Mouse (Mus musculus) retina, postnatal 7 days (tissue): Measurements from ENCODE around the gene Pcsk6.
"Not testable (repeated sequence)": the region's sequence is repeated elsewhere in the genome, so short reads cannot be mapped to it uniquely, and the experiment has no call there.

Experiments used
- DNase-seq: peaks from one replicate; pipeline ENCODE4 v3.0.0-alpha.2; 2012; ENCODE audit warnings: low read depth, low spot score

Gene Pcsk6

DNA sequence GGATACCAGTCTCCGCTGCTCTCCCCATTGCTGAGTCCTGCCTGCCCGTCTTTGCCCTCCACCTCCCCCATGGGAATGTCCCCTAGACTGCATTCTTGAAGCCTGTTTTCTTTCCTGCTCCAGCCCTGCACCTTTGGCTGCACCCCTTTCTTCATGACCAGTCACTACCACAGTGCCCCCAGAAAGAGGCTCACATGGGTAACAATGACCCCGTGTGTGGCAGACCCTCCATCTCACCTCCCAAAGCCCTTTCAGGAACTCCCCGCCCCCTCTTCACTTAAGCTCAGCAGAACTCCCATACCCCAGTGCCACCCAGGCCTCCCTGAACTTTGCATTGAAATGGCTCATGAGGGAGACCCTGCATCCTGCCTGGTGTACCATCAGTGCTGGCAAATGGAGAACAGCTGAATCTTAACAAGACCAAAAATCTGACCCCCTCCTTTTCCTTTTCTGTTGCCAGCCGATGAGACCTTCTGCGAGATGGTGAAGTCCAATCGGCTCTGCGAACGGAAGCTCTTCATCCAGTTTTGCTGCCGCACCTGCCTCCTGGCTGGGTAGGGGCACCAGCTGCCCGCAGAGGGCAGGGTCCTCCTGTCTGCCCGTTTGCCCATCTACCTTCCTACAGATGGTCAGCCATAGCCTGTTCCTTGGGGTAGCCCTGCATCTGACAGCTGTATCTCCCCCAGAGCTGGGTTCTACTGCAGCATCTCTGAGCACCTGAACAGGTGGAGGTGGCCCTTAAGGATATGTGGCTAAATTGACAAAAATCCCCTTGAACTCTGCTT is 187.1 kb downstream of the Pcsk6 start:
- no peak for DNase-seq

DNA sequence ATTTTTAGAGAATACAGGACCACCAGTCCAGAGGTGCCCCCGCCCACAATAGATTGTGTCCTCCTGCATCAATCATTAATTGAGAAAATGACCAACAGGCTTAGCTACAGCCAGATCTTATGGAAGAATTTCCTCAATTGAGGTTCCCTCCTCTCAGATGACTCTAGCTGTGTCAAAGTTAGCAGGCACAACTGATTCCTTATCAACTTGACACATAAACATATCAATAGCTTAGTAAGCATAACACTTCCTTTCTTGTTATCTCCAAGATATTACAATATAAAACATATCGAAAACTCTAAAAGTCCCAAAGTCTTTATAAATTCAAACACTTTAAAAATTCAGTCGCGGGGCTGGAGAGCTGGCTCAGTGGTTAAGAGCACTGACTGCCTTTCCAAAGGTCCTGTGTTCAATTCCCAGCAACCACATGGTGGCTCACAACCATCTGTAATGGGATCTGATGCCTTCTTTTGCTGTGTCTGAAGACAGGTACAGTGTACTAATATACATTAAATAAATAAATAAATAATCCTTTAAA is 192.5 kb downstream of the Pcsk6 start:
- DNase-seq = no peak

DNA sequence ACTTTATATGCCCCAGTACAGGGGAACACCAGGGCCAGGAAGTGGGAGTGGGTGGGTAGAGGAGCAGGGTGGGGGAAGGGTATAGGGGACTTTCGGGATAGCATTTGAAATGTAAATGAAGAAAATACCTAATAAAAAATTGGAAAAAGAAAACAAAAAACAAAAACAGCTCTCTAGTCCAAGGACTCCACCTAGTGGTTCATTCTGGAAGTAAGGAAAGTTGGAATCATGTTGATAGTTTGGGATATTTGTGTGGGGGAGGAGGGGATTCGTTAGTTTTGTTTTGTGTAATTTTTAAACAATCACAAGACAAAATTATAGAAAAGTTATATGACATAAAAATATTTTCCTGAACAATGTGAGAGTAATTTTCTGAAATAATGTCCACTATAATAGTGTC is 193.8 kb downstream of the Pcsk6 start:
- DNase-seq = not testable (repeated sequence)

DNA sequence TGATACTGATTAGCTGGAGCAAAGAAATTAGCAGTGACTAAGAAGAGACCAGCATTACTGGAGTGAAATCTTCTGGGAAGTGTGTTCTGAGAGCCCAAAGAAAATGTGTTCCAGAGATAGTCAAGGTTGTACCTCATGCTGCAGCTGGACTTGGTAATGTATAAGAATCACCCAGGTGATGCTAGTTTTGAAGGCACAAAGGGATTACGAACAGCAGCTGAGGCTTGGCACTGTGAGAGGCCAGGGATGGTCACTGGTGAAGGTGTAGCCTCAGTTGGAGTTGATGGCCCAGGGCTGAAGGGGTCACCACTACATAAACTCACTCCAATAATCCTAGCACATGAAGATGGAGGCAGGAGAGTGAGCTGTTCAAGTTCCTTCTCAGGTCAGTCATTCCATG is 197.2 kb downstream of the Pcsk6 start, which contains the start of gene Snrpa1:
Gene Snrpa1, plus strand, starts transcription at position 301 of the 400 bp plus-strand sequence.
- no peak for DNase-seq

DNA sequence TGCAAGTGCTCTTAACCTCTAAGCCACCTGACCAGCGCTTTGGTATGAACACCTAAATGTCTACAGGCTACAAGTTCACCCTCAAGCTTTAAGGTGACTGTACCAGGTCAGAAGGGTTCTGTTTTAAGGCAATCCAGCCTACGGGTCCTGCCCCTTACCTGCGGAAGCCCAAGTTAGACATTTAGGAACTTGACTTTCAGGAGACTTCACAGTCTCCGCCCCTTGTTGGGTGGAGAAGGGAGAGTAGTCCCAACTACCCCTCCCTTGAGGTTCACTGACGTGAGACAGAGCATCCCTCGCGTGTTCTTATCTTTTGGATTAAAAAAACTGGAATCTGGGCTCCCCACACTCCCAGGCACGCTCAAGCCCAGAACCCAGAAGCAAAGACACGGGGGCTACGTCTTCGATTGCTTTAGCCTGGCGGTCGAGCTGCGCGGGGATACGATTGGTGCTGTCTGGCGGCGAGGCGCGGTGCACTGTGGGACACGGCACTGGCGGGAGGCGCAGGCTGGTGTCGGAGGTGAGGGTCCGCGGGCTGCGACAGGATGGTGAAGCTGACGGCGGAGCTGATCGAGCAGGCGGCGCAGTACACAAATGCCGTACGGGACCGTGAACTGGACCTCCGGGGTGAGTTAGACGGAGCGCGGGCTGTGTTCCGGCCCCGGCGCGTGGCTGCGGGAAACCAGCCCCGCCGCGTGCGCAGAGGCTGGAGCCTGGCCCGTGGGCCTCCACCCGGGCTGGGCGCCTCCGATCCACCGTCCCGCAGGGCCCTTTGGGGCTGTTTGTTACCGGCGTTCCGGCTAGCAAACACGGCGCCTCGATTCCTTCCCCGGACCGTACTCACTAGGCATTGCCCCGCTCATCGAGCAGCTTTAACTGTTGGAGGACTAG is 198.8 kb downstream of the Pcsk6 start:
- peak; percentile 74 for DNase-seq

DNA sequence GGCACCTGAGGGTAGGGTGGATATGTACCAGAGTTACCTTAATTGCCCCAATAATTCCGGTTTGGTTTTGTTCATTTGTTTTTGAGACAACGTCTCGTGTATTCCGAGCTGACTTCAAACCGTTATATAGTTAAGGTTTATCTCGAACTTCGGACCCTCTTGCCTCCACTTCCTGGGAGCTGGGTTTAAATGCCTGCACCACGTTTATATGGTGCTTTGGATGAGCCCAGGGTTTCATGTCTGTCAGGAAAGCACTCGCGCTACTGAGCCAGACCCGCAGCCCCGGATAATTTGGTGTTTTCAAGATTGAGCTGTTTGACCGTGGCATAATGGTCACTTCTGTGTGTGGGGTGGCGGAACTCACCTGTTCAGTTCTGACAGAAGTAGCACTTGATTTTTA is 199.5 kb downstream of the Pcsk6 start:
- DNase-seq = no peak

DNA sequence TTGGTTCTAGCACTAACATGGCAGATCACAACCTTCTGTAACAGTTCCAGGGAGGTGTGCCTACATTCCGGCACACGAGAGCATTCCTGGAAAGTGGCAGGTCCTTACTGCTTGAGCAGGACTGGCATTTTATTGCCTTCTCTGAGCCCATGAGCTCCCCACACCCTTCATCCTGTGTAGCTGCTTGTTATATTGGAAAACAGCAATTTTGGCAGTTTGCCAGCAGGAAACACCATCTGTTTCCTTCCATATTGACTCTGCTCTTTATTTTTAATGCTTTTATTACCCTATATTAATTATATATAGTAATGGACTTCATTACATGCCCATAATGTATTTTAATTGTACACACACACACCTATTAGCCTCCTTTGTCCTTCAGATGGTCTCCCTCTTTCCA is 214.9 kb downstream of the Pcsk6 start:
- DNase-seq = no peak

DNA sequence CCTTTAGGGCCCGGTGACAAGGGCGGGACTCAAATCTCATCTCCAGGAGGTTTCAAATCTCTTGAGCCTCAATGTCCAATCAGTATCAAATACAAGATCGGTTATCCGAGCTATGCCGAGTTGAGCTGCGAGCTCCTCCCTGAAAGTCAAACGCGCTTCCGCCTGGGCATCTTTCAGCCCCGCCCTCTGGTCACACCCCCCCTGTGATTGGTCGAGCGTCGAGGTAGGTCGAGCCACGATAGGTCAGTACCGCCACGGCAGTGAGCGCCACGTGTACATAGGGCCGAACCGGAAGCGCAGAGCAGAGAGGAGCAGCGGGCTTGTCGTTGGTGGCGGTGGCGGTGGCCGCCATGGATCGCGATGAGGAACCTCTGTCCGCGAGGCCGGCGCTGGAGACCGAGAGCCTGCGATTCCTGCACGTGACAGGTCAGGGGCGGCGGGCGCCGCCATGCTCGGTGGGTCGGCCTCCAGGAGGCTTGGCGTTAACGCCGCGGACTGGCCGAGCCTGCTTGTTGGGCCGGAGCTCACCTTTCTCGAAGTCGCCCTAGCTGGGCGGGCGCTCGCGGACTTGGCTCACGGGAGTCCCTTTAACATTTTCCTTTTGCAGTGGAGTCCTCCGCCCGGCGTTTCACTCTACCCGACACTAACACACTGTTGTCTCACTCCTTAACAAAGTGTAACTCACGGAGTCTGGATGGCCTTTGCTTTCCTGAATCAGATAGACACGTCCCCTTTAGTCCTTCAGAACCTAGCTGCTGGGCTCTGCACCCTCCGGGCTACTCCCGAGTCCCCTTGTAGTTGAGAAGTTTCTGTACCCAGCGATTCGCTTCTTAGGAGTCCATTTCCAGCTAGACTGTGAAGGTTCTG is 218.1 kb downstream of the Pcsk6 start, which contains the start of gene Selenos:
Gene Selenos, plus strand, starts transcription at position 286 of the 867 bp plus-strand sequence.
- peak; percentile 90 for DNase-seq

DNA sequence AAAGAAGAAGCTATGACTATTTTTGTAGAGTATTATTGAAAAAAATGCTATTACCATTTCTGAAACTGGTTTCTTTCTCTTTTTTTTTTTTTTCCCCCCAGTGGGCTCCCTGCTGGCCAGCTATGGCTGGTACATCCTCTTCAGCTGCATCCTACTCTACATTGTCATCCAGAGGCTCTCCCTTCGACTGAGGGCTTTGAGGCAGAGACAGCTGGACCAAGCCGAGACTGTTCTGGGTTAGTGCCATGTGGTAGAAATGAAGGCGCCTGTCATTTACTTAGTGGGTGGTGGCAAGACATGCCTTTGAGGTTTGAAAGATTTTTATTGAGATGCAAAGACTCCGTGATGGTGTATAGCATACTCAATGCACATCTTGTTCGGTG is 218.7 kb downstream of the Pcsk6 start:
- DNase-seq = no peak

DNA sequence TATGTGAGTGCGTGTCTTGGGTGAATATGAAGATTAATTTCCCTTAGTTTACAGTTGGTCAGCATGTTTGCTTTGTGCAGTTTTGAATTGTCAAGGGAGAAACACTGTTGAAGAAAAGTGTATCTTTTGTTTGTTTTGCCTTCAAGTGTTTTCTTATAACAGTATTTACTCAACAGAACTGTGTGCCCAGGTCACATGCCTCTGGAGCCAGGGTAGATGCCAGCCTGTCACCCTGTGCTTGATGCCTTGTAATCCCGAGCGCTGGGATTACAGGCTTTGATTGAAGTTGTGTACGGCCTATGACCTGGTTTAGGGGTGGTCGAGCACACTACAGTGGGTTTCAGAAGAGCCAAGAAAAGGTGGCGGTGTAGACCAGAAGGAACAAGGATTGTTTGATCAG is 222.2 kb downstream of the Pcsk6 start:
- no peak for DNase-seq

DNA sequence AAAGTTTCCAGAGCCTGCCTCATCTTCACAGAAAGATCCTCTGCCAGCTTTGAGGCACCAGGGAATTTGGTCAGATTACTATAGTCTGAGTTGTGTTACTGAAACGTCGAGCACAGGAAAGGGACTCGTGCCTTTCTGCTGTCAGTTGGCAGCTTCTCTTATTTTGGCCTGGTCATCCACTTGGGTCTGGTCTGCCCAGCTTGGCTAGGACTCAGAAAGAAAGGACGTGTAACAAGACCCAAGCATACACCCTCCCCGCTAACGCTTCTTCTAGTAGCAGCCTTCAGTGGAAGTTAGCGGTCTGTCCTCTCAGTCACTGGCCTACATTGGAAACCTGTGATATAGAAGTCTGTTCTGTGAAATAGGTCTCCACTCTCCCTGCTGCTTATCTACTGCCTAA is 223.0 kb downstream of the Pcsk6 start:
- DNase-seq = no peak

DNA sequence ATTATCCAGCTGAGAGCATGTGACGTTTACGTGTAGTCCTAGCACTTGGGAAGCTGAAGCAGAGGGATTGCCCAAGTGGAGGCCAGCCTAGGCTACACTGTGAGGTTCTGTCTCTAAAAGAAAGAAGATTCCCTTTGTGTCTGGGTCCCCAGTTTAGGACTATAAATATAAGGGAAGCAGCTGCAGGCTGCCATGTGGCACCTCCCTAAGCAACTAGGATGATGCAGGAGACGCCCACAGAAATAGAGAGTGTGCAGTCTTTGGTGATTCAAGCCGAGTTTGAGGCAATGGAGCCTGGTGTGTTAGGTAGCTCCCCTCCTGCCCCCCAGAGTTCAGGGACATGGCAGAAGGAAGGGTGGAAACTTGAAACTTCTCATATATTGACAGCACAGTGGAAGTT is 226.1 kb downstream of the Pcsk6 start:
- DNase-seq = no peak

DNA sequence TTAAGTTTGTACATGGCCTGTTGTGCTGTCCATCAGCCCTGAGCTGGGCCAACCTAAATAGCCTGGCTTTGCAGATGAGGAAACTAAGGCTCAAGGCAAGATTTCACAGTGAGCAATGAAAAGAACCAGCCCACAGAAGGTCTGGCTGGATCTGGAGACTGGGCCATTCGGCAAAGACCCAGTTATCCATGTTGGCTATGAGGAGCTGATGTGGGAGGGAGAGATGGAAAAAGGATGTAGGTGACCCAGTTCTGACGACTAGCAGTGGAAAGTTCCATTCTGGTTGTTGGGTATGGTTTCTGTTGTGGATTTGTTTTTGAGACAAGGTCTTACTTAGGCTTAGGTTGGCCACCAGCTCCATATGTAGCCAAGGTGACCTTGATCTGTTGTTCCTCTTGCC is 226.5 kb downstream of the Pcsk6 start:
- DNase-seq = no peak

DNA sequence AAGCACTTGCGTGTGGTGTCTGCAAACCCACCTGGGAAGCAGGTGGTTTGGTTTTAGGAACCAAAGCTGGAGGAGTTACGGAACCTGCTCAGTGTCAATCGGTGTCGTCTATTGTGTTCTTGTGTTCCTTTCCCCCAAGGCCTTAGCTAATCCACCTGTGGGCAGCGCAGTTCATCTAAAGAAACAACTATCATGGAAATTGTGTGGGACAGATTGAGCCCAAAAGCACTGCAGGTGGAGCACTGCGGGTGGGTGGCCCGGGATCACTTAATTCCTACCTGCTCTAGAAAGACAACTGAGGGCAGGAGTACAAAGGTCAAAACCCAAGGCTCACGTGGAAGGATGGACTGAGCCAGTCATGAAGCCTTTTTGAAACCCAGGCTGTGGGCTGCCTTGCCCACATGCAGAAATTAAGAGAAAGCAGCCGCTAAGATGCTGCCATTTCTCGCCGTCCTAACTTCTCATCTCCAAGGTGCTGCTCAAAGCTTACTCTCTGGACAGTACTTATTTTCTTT is 229.2 kb downstream of the Pcsk6 start:
- no peak for DNase-seq

DNA sequence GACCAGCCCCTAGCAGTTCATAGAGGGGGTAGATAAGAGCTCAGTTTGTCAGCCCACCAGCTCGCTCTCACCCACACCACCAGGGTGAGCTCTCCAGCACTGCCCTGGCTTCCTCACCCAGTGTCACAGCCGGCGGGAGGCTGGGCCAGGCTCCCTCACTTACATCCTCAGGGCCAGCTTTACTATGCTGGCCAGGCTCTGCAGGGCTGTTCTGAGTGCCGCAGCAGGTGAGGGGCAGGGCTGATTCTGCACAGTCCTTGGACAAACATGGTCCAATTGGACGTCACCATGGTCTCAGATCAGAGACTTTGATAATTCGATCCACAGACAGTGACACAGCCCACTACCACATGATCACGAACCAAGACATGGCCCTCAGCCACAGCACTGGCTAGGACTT is 230.0 kb downstream of the Pcsk6 start:
- DNase-seq = no peak

DNA sequence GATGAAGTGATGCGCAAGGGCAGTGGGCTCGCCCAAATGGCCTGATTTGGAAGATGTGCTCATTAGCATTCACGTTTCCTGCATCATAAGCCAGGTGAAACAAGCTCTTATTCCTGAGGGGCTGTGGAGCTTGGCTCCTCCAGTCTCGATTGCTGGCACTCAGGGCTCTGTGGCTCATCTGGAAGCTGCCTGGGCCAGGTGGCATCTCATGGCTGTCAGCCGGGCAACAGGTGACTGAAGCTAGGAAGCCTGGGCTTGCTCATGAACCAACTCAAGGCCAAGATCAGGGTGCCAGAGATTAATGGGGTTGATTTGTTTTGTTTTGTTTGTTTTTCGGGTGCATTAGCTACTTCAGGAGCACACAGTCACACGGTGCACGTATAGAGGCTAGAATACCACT is 231.1 kb downstream of the Pcsk6 start:
- no peak for DNase-seq

DNA sequence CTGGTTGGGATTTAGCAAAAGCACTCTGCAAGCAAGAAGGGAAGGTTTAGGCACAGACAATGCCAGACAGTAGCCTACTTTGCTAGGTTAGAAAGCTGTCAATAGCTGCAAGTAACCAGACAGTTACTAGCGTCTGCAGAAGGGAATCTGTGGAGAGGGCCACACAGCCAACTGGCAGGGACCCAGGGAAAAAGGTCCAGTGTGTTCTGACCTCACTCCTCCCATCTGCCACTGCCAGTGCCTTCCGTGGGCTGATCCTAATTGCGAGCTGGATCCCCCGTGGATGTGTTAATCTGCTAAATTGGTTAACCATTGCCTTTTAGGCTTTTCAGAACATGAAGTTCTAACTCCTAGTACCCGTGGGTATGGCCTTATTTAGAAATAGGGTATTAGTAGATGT is 232.6 kb downstream of the Pcsk6 start:
- no peak for DNase-seq

DNA sequence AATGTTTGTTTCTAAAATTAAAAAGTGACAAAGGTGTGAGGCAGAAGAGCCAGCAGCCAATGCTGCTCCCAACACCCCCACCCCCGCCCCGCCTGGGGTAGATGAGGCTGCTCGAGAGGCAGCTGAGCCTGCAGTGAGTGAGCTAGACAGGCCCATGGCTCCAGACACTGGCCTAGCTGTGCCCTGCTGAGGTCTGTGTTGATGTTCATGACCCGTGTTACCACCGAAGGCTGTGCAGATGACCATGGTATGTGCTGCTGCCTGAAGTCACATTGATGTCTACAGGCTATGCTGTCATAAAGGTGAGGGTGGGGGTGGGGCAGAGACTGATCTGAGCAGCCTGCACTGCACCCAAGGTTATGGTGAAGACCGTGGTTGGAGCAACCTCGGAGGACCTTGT is 237.3 kb downstream of the Pcsk6 start:
- no peak for DNase-seq
